Mouse (Mus musculus) MEL (cell line): Measurements from ENCODE around the gene Ildr2. TPM values are rescaled to one million over a fixed set of nuclear protein-coding genes. Genes with fewer than 3 reads are reported as not detected.

Source experiments
- DNase-seq: peaks from one replicate; pipeline ENCODE4 v3.0.0; 2011; ENCODE audit warnings: low read depth, low spot score
- H3K27ac ChIP-seq: 2 replicates; pipeline ENCODE4 v1.5.1; 2012; ENCODE audit warnings: low read depth, mild to moderate bottlenecking, control low read depth, low read length, moderate library complexity; ENCODE audit not compliant: control insufficient read depth
- H3K27me3 ChIP-seq, 2 experiments: fragments of 150-350 bp in 1 of 2; sonication (generic) in 1 of 2; 2 replicates each; pipeline ENCODE4 v1.6.1; 2012; ENCODE audit warnings: low read length in 2 of 2, mild to moderate bottlenecking in 2 of 2, improper control_type of control experiment in 1 of 2, moderate library complexity in 1 of 2; ENCODE audit not compliant: insufficient read depth in 2 of 2, control insufficient read depth in 1 of 2
- H3K36me3 ChIP-seq, 2 experiments: 2 replicates each; pipeline ENCODE4 v1.6.1; 2012 to 2014; ENCODE audit warnings: low read length in 2 of 2, improper control_type of control experiment in 1 of 2, inconsistent platforms in 1 of 2, mild to moderate bottlenecking in 1 of 2; ENCODE audit not compliant: insufficient read depth in 2 of 2, control insufficient read depth in 1 of 2
- H3K4me1 ChIP-seq, 2 experiments: fragments of 150-350 bp in 1 of 2; sonication (generic) in 1 of 2; 2 replicates each; pipeline ENCODE4 v1.6.1; 2012; ENCODE audit warnings: low read length in 2 of 2, improper control_type of control experiment in 1 of 2, mild to moderate bottlenecking in 1 of 2; ENCODE audit not compliant: insufficient read depth in 2 of 2, control insufficient read depth in 1 of 2
- H3K4me3 ChIP-seq, 2 experiments: fragments of 150-350 bp in 1 of 2; sonication (generic) in 1 of 2; 2 replicates each; pipeline ENCODE4 v1.5.1; 2012; ENCODE audit warnings: low read depth in 2 of 2, low read length in 2 of 2, mild to moderate bottlenecking in 2 of 2, moderate library complexity in 2 of 2, control low read depth in 1 of 2, improper control_type of control experiment in 1 of 2; ENCODE audit not compliant: control insufficient read depth in 1 of 2, insufficient read depth in 1 of 2
- H3K79me2 ChIP-seq: 2 replicates; pipeline ENCODE4 v1.6.1; 2012; ENCODE audit warnings: mild to moderate bottlenecking, low read length, moderate library complexity; ENCODE audit not compliant: control insufficient read depth, poor library complexity, insufficient read depth
- H3K9ac ChIP-seq: 2 replicates; pipeline ENCODE4 v1.6.1; 2012; ENCODE audit warnings: low read depth, mild to moderate bottlenecking, control low read depth, low read length, moderate library complexity; ENCODE audit not compliant: control insufficient read depth, poor library complexity, severe bottlenecking
- H3K9me3 ChIP-seq: fragments of 150-350 bp; sonication (generic); replicated peaks from 2 replicates; pipeline ENCODE4 v1.6.1; 2012; ENCODE audit warnings: mild to moderate bottlenecking, low read length, improper control_type of control experiment, moderate library complexity; ENCODE audit not compliant: insufficient read depth
- CHD1 ChIP-seq: IDR thresholded peaks from 2 replicates; pipeline ENCODE4 v1.6.1; 2012; ENCODE audit warnings: low read depth, mild to moderate bottlenecking, inconsistent platforms, low read length, improper control_type of control experiment
- CTCF ChIP-seq, 3 experiments: IDR thresholded peaks in 2 of 3; conservative IDR thresholded peaks in 1 of 3; 2 replicates each; pipeline ENCODE4 v1.5.1; 2011 to 2012; ENCODE audit warnings: low read length in 3 of 3, low read depth in 2 of 3, mild to moderate bottlenecking in 2 of 3, improper control_type of control experiment in 1 of 3, inconsistent platforms in 1 of 3, mixed read lengths in 1 of 3, moderate library complexity in 1 of 3; ENCODE audit not compliant: control insufficient read depth in 1 of 3, insufficient read depth in 1 of 3, poor library complexity in 1 of 3, severe bottlenecking in 1 of 3
- EP300 ChIP-seq, 2 experiments: IDR thresholded peaks; 2 replicates each; pipeline ENCODE4 v1.6.1; 2011; ENCODE audit warnings: improper control_type of control experiment in 2 of 2, low read length in 2 of 2, low read depth in 1 of 2, mild to moderate bottlenecking in 1 of 2
- ETS1 ChIP-seq: IDR thresholded peaks from 2 replicates; pipeline ENCODE4 v1.6.1; 2012; ENCODE audit warnings: low read depth, mild to moderate bottlenecking, inconsistent platforms, low read length, improper control_type of control experiment, moderate library complexity
- GABPA ChIP-seq: IDR thresholded peaks from 2 replicates; pipeline ENCODE4 v1.6.1; 2012; ENCODE audit warnings: low read depth, mild to moderate bottlenecking, inconsistent platforms, low read length, improper control_type of control experiment, moderate library complexity
- GATA1 ChIP-seq: IDR thresholded peaks from 2 replicates; pipeline ENCODE4 v1.6.1; 2011; ENCODE audit warnings: low read depth, low read length, improper control_type of control experiment
- HCFC1 ChIP-seq: IDR thresholded peaks from 2 replicates; pipeline ENCODE4 v1.6.1; 2012; ENCODE audit warnings: low read depth, mild to moderate bottlenecking, inconsistent platforms, low read length, improper control_type of control experiment, moderate library complexity
- JUND ChIP-seq: IDR thresholded peaks from 2 replicates; pipeline ENCODE4 v1.6.1; 2011; ENCODE audit warnings: low read depth, mild to moderate bottlenecking, improper control_type of control experiment, low read length
- MAZ ChIP-seq: IDR thresholded peaks from 2 replicates; pipeline ENCODE4 v1.6.1; 2012; ENCODE audit warnings: low read depth, mild to moderate bottlenecking, inconsistent platforms, low read length, improper control_type of control experiment
- MYB ChIP-seq: IDR thresholded peaks from 2 replicates; pipeline ENCODE4 v1.6.1; 2011; ENCODE audit warnings: mild to moderate bottlenecking, low read depth, low read length, improper control_type of control experiment
- MYC ChIP-seq: IDR thresholded peaks from 2 replicates; pipeline ENCODE4 v1.6.1; 2011; ENCODE audit warnings: low read depth, mild to moderate bottlenecking, low read length, improper control_type of control experiment, moderate library complexity
- NELFE ChIP-seq: IDR thresholded peaks from 2 replicates; pipeline ENCODE4 v1.6.1; 2011; ENCODE audit warnings: low read depth, low read length, improper control_type of control experiment
- POLR2A ChIP-seq, 2 experiments: IDR thresholded peaks; 2 replicates each; pipeline ENCODE4 v1.6.1; 2011 to 2012; ENCODE audit warnings: low read length in 2 of 2, mild to moderate bottlenecking in 2 of 2, control low read depth in 1 of 2, improper control_type of control experiment in 1 of 2, low read depth in 1 of 2, moderate library complexity in 1 of 2; ENCODE audit not compliant: control insufficient read depth in 1 of 2, insufficient read depth in 1 of 2, poor library complexity in 1 of 2
- POLR2AphosphoS2 ChIP-seq: IDR thresholded peaks from 2 replicates; pipeline ENCODE4 v1.6.1; 2011; ENCODE audit warnings: low read length, improper control_type of control experiment
- POLR2AphosphoS5 ChIP-seq: IDR thresholded peaks from 2 replicates; pipeline ENCODE4 v1.6.1; 2012; ENCODE audit warnings: low read depth, borderline replicate concordance, mild to moderate bottlenecking, inconsistent platforms, low read length, moderate library complexity, mixed read lengths
- RAD21 ChIP-seq: IDR thresholded peaks from 2 replicates; pipeline ENCODE4 v1.6.1; 2011; ENCODE audit warnings: mild to moderate bottlenecking, low read depth, low read length, improper control_type of control experiment
- RCOR1 ChIP-seq: IDR thresholded peaks from 2 replicates; pipeline ENCODE4 v1.6.1; 2012; ENCODE audit warnings: low read depth, mild to moderate bottlenecking, inconsistent platforms, low read length, improper control_type of control experiment
- SIN3A ChIP-seq: IDR thresholded peaks from 2 replicates; pipeline ENCODE4 v1.6.1; 2012; ENCODE audit warnings: low read length, improper control_type of control experiment, inconsistent platforms
- TAL1 ChIP-seq: IDR thresholded peaks from 2 replicates; pipeline ENCODE4 v1.6.1; 2012; ENCODE audit warnings: mild to moderate bottlenecking, inconsistent platforms, low read length, moderate library complexity, mixed read lengths
- TCF12 ChIP-seq: IDR thresholded peaks from 2 replicates; pipeline ENCODE4 v1.6.1; 2014; ENCODE audit warnings: low read depth, mild to moderate bottlenecking, inconsistent platforms, low read length, improper control_type of control experiment, moderate library complexity
- ZC3H11A ChIP-seq: IDR thresholded peaks from 2 replicates; pipeline ENCODE4 v1.6.1; 2012; ENCODE audit warnings: low read depth, mild to moderate bottlenecking, inconsistent platforms, low read length, improper control_type of control experiment
- polyA plus RNA-seq, 2 experiments: library from polyadenylated mRNA; stranded (reverse) in 1 of 2; unstranded in 1 of 2; fragments of >175 nt in 1 of 2; fragments of >200 nt in 1 of 2; gene quantifications; 2 replicates each; pipeline versions ENCODE4 v1.2.1 to v1.2.4; 2012; ENCODE audit warnings: low replicate concordance in 2 of 2, low read depth in 1 of 2; ENCODE audit not compliant: insufficient read length in 2 of 2, insufficient read depth in 1 of 2, missing spikeins in 1 of 2
- total RNA-seq: library from RNA; depleted of rRNA; stranded (reverse); fragments of 300-350 nt; gene quantifications from 2 replicates; pipeline ENCODE4 v1.2.3, GENCODE M21; 2012

The Ildr2 gene
- total and polyA plus RNA-seq, 3 experiments: not detected

DNA sequence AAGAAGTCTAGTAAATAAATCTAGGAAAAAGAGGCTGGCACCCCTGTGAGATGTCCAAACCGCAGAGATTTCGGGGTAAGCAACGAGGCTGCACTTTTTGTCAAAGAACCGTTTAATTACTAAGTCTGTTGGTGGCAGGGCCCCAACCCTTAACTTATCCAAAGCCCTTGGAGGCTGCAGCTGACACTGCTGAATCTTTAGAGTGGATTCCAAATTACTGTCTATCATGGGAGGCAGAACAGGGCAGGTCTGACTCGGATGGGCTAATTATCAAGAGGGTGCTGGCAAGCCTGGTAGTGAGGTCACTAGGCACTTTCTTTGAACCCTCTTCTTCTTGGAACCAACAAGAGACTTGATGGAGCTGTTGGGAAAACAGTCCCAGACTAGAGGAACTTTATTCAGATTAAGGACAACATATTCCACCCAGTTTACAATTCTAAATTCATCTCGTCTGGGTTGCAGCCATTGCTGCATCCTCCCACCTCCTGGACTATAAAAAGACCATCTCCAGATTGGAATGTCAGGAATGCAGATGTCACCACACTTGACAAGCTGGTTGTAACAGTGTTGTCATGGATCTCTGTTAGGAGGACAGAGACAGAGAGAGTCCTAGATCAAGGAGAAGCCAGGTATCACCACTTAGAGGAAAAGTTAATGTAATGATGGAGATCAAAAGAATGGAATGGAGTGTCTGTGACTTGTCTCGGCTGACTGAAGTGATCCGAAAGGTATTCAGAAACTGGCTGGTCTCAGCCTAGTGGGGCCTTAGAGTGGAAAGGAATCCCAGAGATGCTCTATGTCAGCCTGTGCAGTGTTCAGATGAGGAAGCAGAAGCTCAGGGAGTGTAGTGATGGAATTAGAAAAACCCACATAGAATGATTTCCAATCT lies 50.7 kb downstream of the Ildr2 start:
- H3K79me2 ChIP-seq: no peaks in the 10 kb centered on the region
- H3K27me3 ChIP-seq: no peaks in the 10 kb centered on the region
- TF ChIP-seq MYB: no peak
- no peak for TF ChIP-seq ETS1
- no peak for TF ChIP-seq CHD1
- no peak for TF ChIP-seq GABPA
- TF ChIP-seq POLR2AphosphoS2: no peak
- no peak for TF ChIP-seq ZC3H11A
- no peak for TF ChIP-seq MYC
- TF ChIP-seq RCOR1: no peak
- TF ChIP-seq CTCF (IDR thresholded peaks at IDR 0.05 in 2 of 3, conservative IDR thresholded peaks at IDR 0.05 in 1 of 3; ENCODE audit: control insufficient read depth in 1 of 3, insufficient read depth in 1 of 3, low read depth in 2 of 3, low read length in 3 of 3, poor library complexity in 1 of 3, severe bottlenecking in 1 of 3): no peak
- no peak for DNase-seq
- H3K4me1 ChIP-seq: no peaks in the 10 kb centered on the region
- H3K4me3 ChIP-seq: no peak overlapping the region
- H3K27ac ChIP-seq: no peak overlapping the region
- H3K36me3 ChIP-seq: no peaks in the 10 kb centered on the region
- no peak overlapping the region for H3K9ac ChIP-seq
- H3K9me3 ChIP-seq: no peaks in the 10 kb centered on the region

GRCm38 (mm10) chr1:166308471-166308850 lies 54.5 kb downstream of the Ildr2 start:
- no peaks in the 10 kb centered on the region for H3K4me1 ChIP-seq
- no peaks in the 10 kb centered on the region for H3K27me3 ChIP-seq

More at GRCm38 (mm10) chr1:166308471-166308850, 54.5 kb downstream of the Ildr2 start:
- TF ChIP-seq EP300 (IDR thresholded peaks at IDR 0.05; ENCODE audit: low read depth in 1 of 2, low read length in 2 of 2): no peak
- no peak for TF ChIP-seq GATA1
- no peak for TF ChIP-seq NELFE
- TF ChIP-seq TAL1: no peak
- no peak for TF ChIP-seq MAZ
- no peak for TF ChIP-seq SIN3A
- TF ChIP-seq POLR2A (IDR thresholded peaks at IDR 0.05; ENCODE audit: control insufficient read depth in 1 of 2, insufficient read depth in 1 of 2, low read depth in 1 of 2, low read length in 2 of 2, poor library complexity in 1 of 2): no peak
- TF ChIP-seq JUND: no peak
- TF ChIP-seq RAD21: no peak
- TF ChIP-seq TCF12: no peak
- no peak for TF ChIP-seq POLR2AphosphoS5
- TF ChIP-seq HCFC1: no peak
- no peak overlapping the region for H3K27ac ChIP-seq
- no peak overlapping the region for H3K4me3 ChIP-seq
- no peak for DNase-seq
- H3K36me3 ChIP-seq: no peaks in the 10 kb centered on the region
- no peaks in the 10 kb centered on the region for H3K79me2 ChIP-seq
- no peaks in the 10 kb centered on the region for H3K9me3 ChIP-seq
- H3K9ac ChIP-seq: no peak overlapping the region
